Mouse (Mus musculus) limb, embryonic 13.5 days (tissue): ENCODE results near the gene 4931406C07Rik. TPM values are rescaled to one million over a fixed set of nuclear protein-coding genes. Genes with fewer than 3 reads are reported as not detected.
"Not testable (repeated sequence)": the region's sequence is repeated elsewhere in the genome, so short reads cannot be mapped to it uniquely, and the experiment has no call there.

Experiments used
- ATAC-seq: fragments of 200-750 bp; cut with Nextera tagmentation; 2 replicates; pipeline ENCODE4 v1.8.0; 2017; ENCODE audit warnings: low read depth, moderate number of reproducible peaks, moderate TSS enrichment; ENCODE audit not compliant: low FRiP score
- H3K27ac ChIP-seq: fragments of 300-500 bp; sonication (generic); 2 replicates; pipeline ENCODE4 v1.5.1; 2015; ENCODE audit warnings: inconsistent platforms, mild to moderate bottlenecking, moderate library complexity
- H3K27me3 ChIP-seq: fragments of 300-500 bp; sonication (generic); 2 replicates; pipeline ENCODE4 v1.6.1; 2015; ENCODE audit warnings: mild to moderate bottlenecking, inconsistent platforms
- H3K36me3 ChIP-seq: fragments of 300-500 bp; sonication (generic); 2 replicates; pipeline ENCODE4 v1.6.1; 2015; ENCODE audit warnings: inconsistent platforms, mild to moderate bottlenecking, moderate library complexity
- H3K4me1 ChIP-seq: fragments of 300-500 bp; sonication (generic); 2 replicates; pipeline ENCODE4 v1.6.1; 2015; ENCODE audit warnings: inconsistent platforms
- H3K4me2 ChIP-seq: fragments of 300-500 bp; sonication (generic); replicated peaks from 2 replicates; pipeline ENCODE4 v1.6.1; 2015; ENCODE audit warnings: inconsistent platforms, mild to moderate bottlenecking, moderate library complexity
- H3K4me3 ChIP-seq: fragments of 300-500 bp; sonication (generic); 2 replicates; pipeline ENCODE4 v1.5.1; 2015; ENCODE audit warnings: moderate library complexity, mild to moderate bottlenecking, inconsistent platforms
- H3K9ac ChIP-seq: fragments of 300-500 bp; sonication (generic); 2 replicates; pipeline ENCODE4 v1.6.1; 2015; ENCODE audit warnings: mild to moderate bottlenecking, inconsistent platforms
- H3K9me3 ChIP-seq: fragments of 300-500 bp; sonication (generic); 2 replicates; pipeline ENCODE4 v1.6.1; 2016; ENCODE audit warnings: inconsistent platforms
- WGBS: fragments of 180-500 bp; shearing (Covaris S2); methylation state at CpG from one replicate; pipeline ENCODE4 v1.1.7; 2015; 5-methylcytosine and 5-hydroxymethylcytosine counted together
- polyA plus RNA-seq: library from polyadenylated mRNA; unstranded; fragments of >200 nt; fragmentation: Nextera tagmentation; extraction: Ambion mirVana; gene quantifications from 2 replicates; pipeline ENCODE4 v1.2.1, GENCODE M21; 2015

The 4931406C07Rik gene
- 11.8 and 12.2 TPM in 2 replicates for polyA plus RNA-seq

DNA sequence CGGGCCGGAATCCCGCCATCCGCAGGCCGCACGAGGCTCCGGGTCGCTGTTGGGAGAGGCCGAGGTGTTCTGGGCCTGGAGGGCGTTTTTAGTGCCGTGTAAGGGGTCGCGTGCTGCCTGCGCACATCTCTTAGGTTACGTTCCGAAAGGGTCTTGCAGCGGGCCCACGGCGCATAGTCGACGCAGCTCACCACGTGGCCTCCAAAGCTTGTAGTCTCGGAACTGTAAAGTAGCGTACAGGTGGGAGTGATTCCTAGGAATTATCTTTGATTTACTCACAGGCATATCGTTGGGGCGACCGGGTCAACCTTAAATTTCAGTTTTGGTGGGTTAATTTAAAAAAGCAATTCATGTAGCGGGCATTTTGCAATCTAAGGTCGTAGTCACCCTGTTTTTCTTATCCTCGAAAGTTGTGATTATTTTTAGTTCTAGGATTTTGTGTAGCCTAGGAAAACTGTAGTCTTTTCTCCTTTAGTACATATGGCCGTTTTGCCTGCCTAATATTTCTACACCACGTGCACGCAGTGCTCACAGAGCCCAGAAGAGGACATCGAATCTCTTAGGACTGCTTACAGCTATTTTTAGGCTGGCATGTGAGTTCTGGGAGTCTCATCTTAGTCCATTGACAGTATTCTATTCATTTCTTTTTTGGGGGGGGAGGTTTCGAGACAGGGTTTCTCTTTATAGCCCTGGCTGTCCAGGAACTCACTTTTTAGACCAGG lies at the start of gene 4931406C07Rik:
Gene 4931406C07Rik, minus strand, starts transcription at position 51 of the 722 bp plus-strand sequence.
- H3K27ac ChIP-seq: peak within 1 kb of the TSS; percentile 95
- H3K4me3 ChIP-seq: peak within 1 kb of the TSS; percentile 88
- peak within 1 kb of the TSS; percentile 98 for H3K9ac ChIP-seq
- H3K4me2 ChIP-seq: peak within 1 kb of the TSS; percentile 88
- peaks cover 37% of the 10 kb centered on the region for H3K4me1 ChIP-seq
- peak; percentile 86 for ATAC-seq
- H3K27me3 ChIP-seq: no peaks in the 10 kb centered on the region
- peaks cover 37% of the 10 kb centered on the region for H3K36me3 ChIP-seq
- under 1% methylated on average over 35 of the region's 35 CpGs for WGBS
- no peaks in the 10 kb centered on the region for H3K9me3 ChIP-seq

DNA sequence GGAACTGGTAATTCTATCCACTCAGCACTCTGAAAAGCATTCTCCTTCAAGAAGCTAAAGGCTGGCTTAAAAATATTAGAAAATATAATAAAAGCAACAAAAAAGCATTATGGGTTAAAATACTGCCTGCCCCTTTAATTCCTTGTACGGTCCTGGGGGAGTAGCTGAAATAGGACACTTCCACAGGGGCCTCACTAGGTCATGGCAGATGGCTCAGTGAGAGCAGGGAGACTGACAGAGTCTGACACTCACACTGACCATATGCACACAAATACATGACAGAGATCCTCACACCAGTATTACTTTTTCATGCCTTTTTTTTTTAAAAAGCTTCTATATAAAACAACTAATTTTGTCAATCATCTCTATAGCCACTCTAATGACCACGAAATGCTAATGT lies 43.7 kb upstream of the 4931406C07Rik start:
- no peaks in the 10 kb centered on the region for H3K27me3 ChIP-seq
- H3K9me3 ChIP-seq: no peaks in the 10 kb centered on the region
- no peak overlapping the region for H3K9ac ChIP-seq
- H3K27ac ChIP-seq: no peak overlapping the region
- H3K4me2 ChIP-seq: no peak overlapping the region
- ATAC-seq: no peak
- 70% methylated on average over 2 of the region's 2 CpGs for WGBS
- H3K36me3 ChIP-seq: peaks cover 63% of the 10 kb centered on the region
- no peak overlapping the region for H3K4me3 ChIP-seq
- no peaks in the 10 kb centered on the region for H3K4me1 ChIP-seq

GRCm38 (mm10) chr9:15337776-15338175 lies 31.5 kb upstream of the 4931406C07Rik start:
- no peak for ATAC-seq
- Histone ChIP-seq H3K9ac (no peak overlapping the region), H3K9me3 (no peaks in the 10 kb centered on the region), H3K36me3 (peaks cover 79% of the 10 kb centered on the region), H3K4me3 (no peak overlapping the region), H3K27ac (no peak overlapping the region), H3K4me2 (no peak overlapping the region), H3K4me1 (no peaks in the 10 kb centered on the region), H3K27me3 (no peaks in the 10 kb centered on the region)
- WGBS: 91% methylated on average over 4 of the region's 4 CpGs

DNA sequence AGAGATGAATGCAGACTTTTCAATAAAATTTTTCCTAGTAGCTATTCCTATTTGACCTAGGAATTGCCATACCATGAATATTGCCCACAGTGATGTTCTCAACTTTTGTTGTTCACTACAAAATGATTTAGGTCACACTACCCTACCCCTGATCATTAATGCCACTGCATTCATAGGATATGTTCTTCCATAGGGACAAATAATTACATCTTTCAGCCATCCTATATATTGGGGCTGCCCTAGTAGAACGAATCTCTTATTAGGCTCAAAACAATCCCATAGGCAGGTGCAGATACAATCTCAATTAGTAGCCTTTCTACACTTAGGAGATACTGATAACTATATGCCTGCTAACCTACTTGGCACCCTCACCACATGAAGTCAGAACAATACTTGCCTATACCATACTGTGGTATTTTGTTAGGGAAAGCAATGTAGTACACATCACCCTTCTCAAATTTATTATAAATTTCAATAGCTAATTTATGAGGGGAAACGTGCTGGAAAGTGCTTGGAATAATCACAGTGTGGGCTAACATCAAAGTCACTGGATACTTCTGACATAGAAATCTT lies 12.0 kb upstream of the 4931406C07Rik start:
- no peak for ATAC-seq
- WGBS: 68% methylated on average over 2 of the region's 2 CpGs
- no peaks in the 10 kb centered on the region for H3K27me3 ChIP-seq

GRCm38 (mm10) chr9:15317223-15318169 lies 11.2 kb upstream of the 4931406C07Rik start:
- 60% methylated on average over 5 of the region's 5 CpGs for WGBS
- H3K9me3 ChIP-seq: no peaks in the 10 kb centered on the region
- no peaks in the 10 kb centered on the region for H3K27me3 ChIP-seq
- no peaks in the 10 kb centered on the region for H3K4me1 ChIP-seq
- no peak overlapping the region for H3K9ac ChIP-seq
- peaks cover 70% of the 10 kb centered on the region for H3K36me3 ChIP-seq
- ATAC-seq: no peak
- no peak overlapping the region for H3K27ac ChIP-seq
- no peak overlapping the region for H3K4me3 ChIP-seq
- H3K4me2 ChIP-seq: no peak overlapping the region

More for the DNA sequence above, 12.0 kb upstream of the 4931406C07Rik start:
- H3K4me2 ChIP-seq: no peak overlapping the region
- H3K36me3 ChIP-seq: peaks cover 72% of the 10 kb centered on the region
- H3K4me3 ChIP-seq: no peak overlapping the region
- H3K9me3 ChIP-seq: no peaks in the 10 kb centered on the region
- H3K9ac ChIP-seq: no peak overlapping the region
- no peaks in the 10 kb centered on the region for H3K4me1 ChIP-seq
- H3K27ac ChIP-seq: no peak overlapping the region

- H3K9ac ChIP-seq, H3K9me3 ChIP-seq, ATAC-seq, H3K4me1 ChIP-seq, H3K4me2 ChIP-seq, H3K27ac ChIP-seq, H3K4me3 ChIP-seq, H3K27me3 ChIP-seq: not testable (repeated sequence)
- WGBS: 90% methylated on average over 2 of the region's 2 CpGs
- H3K36me3 ChIP-seq: peaks cover 70% of the 10 kb centered on the region
These were observed 10.0 kb upstream of the 4931406C07Rik start for GRCm38 (mm10) chr9:15316296-15316695.

- Histone ChIP-seq H3K4me3 (no peak overlapping the region), H3K4me1 (peaks cover under 1% of the 10 kb centered on the region; the same call in 1 of the 2 replicates), H3K9ac (no peak overlapping the region), H3K9me3 (no peaks in the 10 kb centered on the region), H3K4me2 (no peak overlapping the region), H3K27ac (no peak overlapping the region), H3K36me3 (peaks cover 81% of the 10 kb centered on the region), H3K27me3 (no peaks in the 10 kb centered on the region)
- 96% methylated on average over 1 of the region's 1 CpGs for WGBS
- no peak for ATAC-seq
These were observed 8.4 kb upstream of the 4931406C07Rik start for GRCm38 (mm10) chr9:15314619-15315018.

- no peaks in the 10 kb centered on the region for H3K27me3 ChIP-seq
- H3K36me3 ChIP-seq: peaks cover 91% of the 10 kb centered on the region
- H3K9me3 ChIP-seq: no peaks in the 10 kb centered on the region
- no peak overlapping the region for H3K27ac ChIP-seq
- no peak overlapping the region for H3K9ac ChIP-seq
- no peak for ATAC-seq
- 91% methylated on average over 5 of the region's 5 CpGs for WGBS
- H3K4me2 ChIP-seq: no peak overlapping the region
- peaks cover 9% of the 10 kb centered on the region for H3K4me1 ChIP-seq
- no peak overlapping the region for H3K4me3 ChIP-seq
These were observed 7.4 kb upstream of the 4931406C07Rik start for GRCm38 (mm10) chr9:15313633-15314032.

DNA sequence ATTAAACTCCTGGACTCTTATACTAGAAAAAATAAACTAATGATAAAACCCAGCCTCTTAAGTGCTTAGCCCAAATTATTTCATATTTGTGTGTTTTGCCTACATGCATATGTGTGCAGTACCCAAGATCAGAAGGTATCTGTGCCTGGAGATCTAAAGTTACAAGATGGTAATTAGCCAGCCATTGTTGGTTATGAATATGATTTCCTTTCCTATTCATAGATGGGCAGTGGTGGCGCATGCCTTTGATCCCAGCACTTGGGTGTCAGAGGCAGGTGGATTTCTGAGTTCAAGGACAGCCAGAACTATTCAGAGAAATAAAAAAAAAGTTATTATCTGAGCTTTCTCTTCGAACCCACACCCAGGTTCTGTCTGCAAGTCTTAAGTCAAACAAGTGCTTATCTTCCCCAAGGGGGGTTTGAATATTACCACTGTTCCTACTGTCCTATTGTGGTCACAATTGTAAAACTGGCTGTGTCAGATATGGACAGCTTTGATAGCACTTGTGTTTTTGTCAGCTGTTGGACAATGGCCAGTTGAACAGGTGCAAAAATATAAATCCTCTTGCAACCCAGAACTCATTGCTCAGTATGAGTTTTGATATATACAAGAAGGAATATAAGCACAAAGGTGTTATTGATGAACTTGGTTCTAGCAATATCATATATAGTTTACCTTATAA lies 5.9 kb upstream of the 4931406C07Rik start:
- Histone ChIP-seq H3K4me1 (peaks cover 21% of the 10 kb centered on the region), H3K9ac (no peak overlapping the region), H3K9me3 (no peaks in the 10 kb centered on the region), H3K27me3 (no peaks in the 10 kb centered on the region), H3K27ac (no peak overlapping the region), H3K4me2 (no peak overlapping the region), H3K4me3 (no peak overlapping the region), H3K36me3 (peaks cover 86% of the 10 kb centered on the region)
- ATAC-seq: peak; percentile 28; the same call in 1 of the 2 replicates
- 97% methylated on average over 2 of the region's 2 CpGs for WGBS

GRCm38 (mm10) chr9:15310179-15310578 lies 3.9 kb upstream of the 4931406C07Rik start:
- H3K9ac ChIP-seq: no peak overlapping the region
- no peak overlapping the region for H3K27ac ChIP-seq
- WGBS: 87% methylated on average over 1 of the region's 1 CpGs
- H3K27me3 ChIP-seq: no peaks in the 10 kb centered on the region
- ATAC-seq: no peak
- no peaks in the 10 kb centered on the region for H3K9me3 ChIP-seq
- H3K4me3 ChIP-seq: no peak overlapping the region
- H3K4me1 ChIP-seq: peaks cover 32% of the 10 kb centered on the region
- H3K4me2 ChIP-seq: no peak overlapping the region
- H3K36me3 ChIP-seq: peaks cover 70% of the 10 kb centered on the region

- Histone ChIP-seq H3K9ac (no peak overlapping the region), H3K4me1 (peaks cover 36% of the 10 kb centered on the region), H3K4me2 (peak overlapping the region; percentile 30), H3K27me3 (no peaks in the 10 kb centered on the region), H3K27ac (no peak overlapping the region), H3K4me3 (no peak overlapping the region), H3K9me3 (no peaks in the 10 kb centered on the region), H3K36me3 (peaks cover 62% of the 10 kb centered on the region)
- WGBS: 78% methylated on average over 4 of the region's 4 CpGs
- ATAC-seq: no peak
These were observed 3.2 kb upstream of the 4931406C07Rik start for GRCm38 (mm10) chr9:15309425-15309824.
